Mouse (Mus musculus): ENCODE results near the gene Creb5. TPM values are rescaled to one million over a fixed set of nuclear protein-coding genes. Genes with fewer than 3 reads are reported as not detected.

Creb5 gene
- polyA plus RNA-seq, 1 experiment from 2014 or later: 15.4 TPM

DNA sequence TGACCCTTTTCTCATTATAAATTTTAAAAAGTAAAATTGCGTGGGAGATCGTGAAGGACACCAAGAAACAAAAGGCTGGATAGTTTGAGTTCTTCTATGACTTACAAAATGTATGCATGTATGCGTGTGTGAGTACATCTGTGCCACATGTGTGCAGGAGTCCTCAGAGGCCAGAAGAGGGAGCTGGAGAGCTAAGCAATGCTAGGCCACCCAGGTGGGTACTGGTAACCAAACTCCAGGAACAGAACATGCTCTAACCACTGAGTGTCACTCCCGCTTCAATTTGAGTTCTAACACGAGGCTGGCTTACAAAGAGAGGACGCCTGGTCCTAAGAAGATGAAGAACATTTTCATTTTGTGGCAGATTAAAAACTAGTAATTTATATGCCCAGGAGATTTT is 203.8 kb downstream of the Creb5 start:
- no peak for DNase-seq (ENCODE audit: low spot score)
- H3K36me3 ChIP-seq: no peaks in the 10 kb centered on the region
- no peak overlapping the region for H3K27ac ChIP-seq
- 89% methylated on average over 6 of the region's 6 CpGs for WGBS
- no peaks in the 10 kb centered on the region for H3K9me3 ChIP-seq
- no peaks in the 10 kb centered on the region for H3K27me3 ChIP-seq (ENCODE audit: insufficient read depth, poor library complexity, severe bottlenecking)
- H3K4me3 ChIP-seq: no peak overlapping the region
- 0 out of 2 replicates have a peak, but pooled peaks cover 7% of the 10 kb centered on the region for H3K4me1 ChIP-seq

DNA sequence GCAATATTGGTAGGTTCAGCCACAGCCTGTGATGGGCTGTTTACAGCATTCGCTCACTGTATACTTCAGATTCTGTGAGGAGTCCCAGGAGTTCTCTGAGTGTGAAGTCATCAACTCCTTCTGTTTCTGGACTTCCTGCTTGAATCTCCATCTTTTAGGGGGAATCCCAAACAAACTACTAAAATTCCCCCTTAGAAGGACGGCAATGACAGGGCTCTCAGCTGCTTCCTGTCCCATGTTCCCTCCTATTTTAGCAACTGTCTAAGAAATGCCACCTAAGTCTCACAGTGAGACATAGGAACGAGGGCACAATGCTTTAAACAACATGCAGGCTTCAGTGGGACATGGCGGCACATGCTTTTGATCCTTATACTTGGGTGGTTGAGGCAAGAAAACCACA is 204.3 kb downstream of the Creb5 start:
- no peaks in the 10 kb centered on the region for H3K27me3 ChIP-seq (ENCODE audit: insufficient read depth, poor library complexity, severe bottlenecking)
- H3K27ac ChIP-seq: no peak overlapping the region
- peaks cover 11% of the 10 kb centered on the region; the same call in 1 of the 2 replicates for H3K4me1 ChIP-seq
- H3K9me3 ChIP-seq: no peaks in the 10 kb centered on the region
- H3K36me3 ChIP-seq: no peaks in the 10 kb centered on the region
- 83% methylated on average over 4 of the region's 4 CpGs for WGBS
- no peak overlapping the region for H3K4me3 ChIP-seq
- DNase-seq (ENCODE audit: low spot score): no peak

- Histone ChIP-seq H3K9me3 (no peaks in the 10 kb centered on the region), H3K4me1 (peaks cover 13% of the 10 kb centered on the region; the same call in 1 of the 2 replicates), H3K27ac (peak overlapping the region; percentile 10; the same call in 1 of the 2 replicates), H3K4me3 (no peak overlapping the region), H3K27me3 (ENCODE audit: insufficient read depth, poor library complexity, severe bottlenecking) (no peaks in the 10 kb centered on the region), H3K36me3 (no peaks in the 10 kb centered on the region)
- WGBS: 60% methylated on average over 5 of the region's 5 CpGs
- no peak for DNase-seq (ENCODE audit: low spot score)
These were observed 206.8 kb downstream of the Creb5 start for GRCm38 (mm10) chr6:53493864-53494263.

GRCm38 (mm10) chr6:53495667-53496066 is 208.6 kb downstream of the Creb5 start:
- 81% methylated on average over 5 of the region's 5 CpGs for WGBS
- H3K27ac ChIP-seq: no peak overlapping the region
- H3K4me3 ChIP-seq: no peak overlapping the region
- H3K4me1 ChIP-seq: peaks cover 13% of the 10 kb centered on the region; the same call in 1 of the 2 replicates
- no peaks in the 10 kb centered on the region for H3K9me3 ChIP-seq
- DNase-seq (ENCODE audit: low spot score): no peak
- no peaks in the 10 kb centered on the region for H3K27me3 ChIP-seq (ENCODE audit: insufficient read depth, poor library complexity, severe bottlenecking)
- no peaks in the 10 kb centered on the region for H3K36me3 ChIP-seq

DNA sequence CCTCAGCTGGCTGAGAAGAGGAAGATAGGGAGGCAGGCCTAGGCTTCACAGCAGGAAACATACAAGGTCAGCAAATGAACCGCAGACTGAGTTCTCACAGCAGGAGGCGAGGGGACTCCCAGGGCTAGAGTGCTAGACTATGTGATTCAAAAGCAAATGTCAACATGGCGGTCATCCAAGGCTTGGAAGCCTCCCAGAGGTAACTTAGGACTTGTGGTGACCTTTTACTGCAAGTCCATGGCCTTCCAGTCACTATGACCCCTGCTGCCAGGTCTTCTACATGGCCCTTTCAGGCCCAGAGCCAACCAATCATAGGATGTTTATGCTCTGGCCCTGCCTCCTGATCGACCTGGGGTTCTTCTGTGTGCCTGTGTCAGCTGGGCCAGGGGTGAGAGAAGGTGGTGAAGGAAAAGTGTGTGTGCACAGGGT is 209.3 kb downstream of the Creb5 start:
- no peak for DNase-seq (ENCODE audit: low spot score)
- no peak overlapping the region for H3K4me3 ChIP-seq

DNA sequence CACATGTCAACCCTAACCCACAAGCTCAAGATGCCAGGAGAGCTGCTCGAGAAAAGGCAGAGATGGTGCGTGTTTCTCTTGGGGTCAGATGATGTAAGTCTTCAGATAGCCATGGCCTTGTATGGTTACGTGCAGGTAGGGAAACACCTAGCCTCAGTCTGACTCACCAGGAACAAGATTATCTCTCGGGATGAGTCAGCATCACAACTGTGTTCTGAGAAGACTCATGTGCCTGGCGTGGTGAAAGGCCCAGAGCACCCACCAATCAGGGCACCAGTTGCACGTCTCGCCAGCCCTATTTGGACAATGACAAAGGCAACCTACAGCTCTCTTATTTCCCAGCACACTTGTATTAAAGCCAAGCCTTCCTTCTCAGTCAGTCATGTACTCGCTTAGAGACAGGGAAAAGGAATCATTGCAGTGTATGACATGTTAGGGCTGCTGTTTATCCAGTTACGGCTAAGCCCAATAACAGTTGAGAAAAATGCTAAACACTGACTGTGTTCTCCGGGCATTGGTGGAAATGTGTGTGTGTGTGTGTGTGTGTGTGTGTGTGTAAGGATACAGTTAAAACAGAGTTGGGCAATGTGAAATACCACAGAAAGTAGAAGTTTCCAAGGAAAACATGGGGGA is 210.9 kb downstream of the Creb5 start:
- no peak overlapping the region for H3K27ac ChIP-seq
- H3K9me3 ChIP-seq: no peaks in the 10 kb centered on the region
- H3K27me3 ChIP-seq (ENCODE audit: insufficient read depth, poor library complexity, severe bottlenecking): no peaks in the 10 kb centered on the region
- 86% methylated on average over 10 of the region's 10 CpGs for WGBS
- no peaks in the 10 kb centered on the region for H3K36me3 ChIP-seq
- DNase-seq (ENCODE audit: low spot score): no peak
- H3K4me1 ChIP-seq: peaks cover 13% of the 10 kb centered on the region; the same call in 1 of the 2 replicates
- H3K4me3 ChIP-seq: no peak overlapping the region

More for the DNA sequence above, 209.3 kb downstream of the Creb5 start:
- no peak overlapping the region for H3K27ac ChIP-seq
- H3K36me3 ChIP-seq: no peaks in the 10 kb centered on the region
- H3K9me3 ChIP-seq: no peaks in the 10 kb centered on the region
- peaks cover 13% of the 10 kb centered on the region; the same call in 1 of the 2 replicates for H3K4me1 ChIP-seq
- 62% methylated on average over 4 of the region's 4 CpGs for WGBS
- no peaks in the 10 kb centered on the region for H3K27me3 ChIP-seq (ENCODE audit: insufficient read depth, poor library complexity, severe bottlenecking)

GRCm38 (mm10) chr6:53499621-53500295 is 212.7 kb downstream of the Creb5 start:
- no peaks in the 10 kb centered on the region for H3K36me3 ChIP-seq
- DNase-seq (ENCODE audit: low spot score): no peak
- H3K27ac ChIP-seq: no peak overlapping the region
- 84% methylated on average over 8 of the region's 8 CpGs for WGBS
- H3K4me3 ChIP-seq: no peak overlapping the region
- no peaks in the 10 kb centered on the region for H3K27me3 ChIP-seq (ENCODE audit: insufficient read depth, poor library complexity, severe bottlenecking)
- peaks cover 7% of the 10 kb centered on the region; the same call in 1 of the 2 replicates for H3K4me1 ChIP-seq
- no peaks in the 10 kb centered on the region for H3K9me3 ChIP-seq

- WGBS: 85% methylated on average over 1 of the region's 1 CpGs
- peaks cover 3% of the 10 kb centered on the region; the same call in 1 of the 2 replicates for H3K4me1 ChIP-seq
- no peak for DNase-seq (ENCODE audit: low spot score)
- H3K27me3 ChIP-seq (ENCODE audit: insufficient read depth, poor library complexity, severe bottlenecking): no peaks in the 10 kb centered on the region
- H3K9me3 ChIP-seq: no peaks in the 10 kb centered on the region
- H3K4me3 ChIP-seq: no peak overlapping the region
- no peak overlapping the region for H3K27ac ChIP-seq
- H3K36me3 ChIP-seq: no peaks in the 10 kb centered on the region
These were observed 214.2 kb downstream of the Creb5 start for GRCm38 (mm10) chr6:53501236-53501635.

- DNase-seq (ENCODE audit: low spot score): no peak
- no peak overlapping the region for H3K27ac ChIP-seq
These were observed 220.0 kb downstream of the Creb5 start for GRCm38 (mm10) chr6:53506947-53507564.

GRCm38 (mm10) chr6:53508847-53509494 is 221.9 kb downstream of the Creb5 start:
- no peaks in the 10 kb centered on the region for H3K36me3 ChIP-seq
- 0 out of 2 replicates have a peak, but pooled peaks cover 3% of the 10 kb centered on the region for H3K4me1 ChIP-seq
- 80% methylated on average over 3 of the region's 3 CpGs for WGBS
- no peak for DNase-seq (ENCODE audit: low spot score)
- H3K4me3 ChIP-seq: no peak overlapping the region
- no peak overlapping the region for H3K27ac ChIP-seq
- H3K9me3 ChIP-seq: no peaks in the 10 kb centered on the region
- H3K27me3 ChIP-seq (ENCODE audit: insufficient read depth, poor library complexity, severe bottlenecking): no peaks in the 10 kb centered on the region

More at GRCm38 (mm10) chr6:53506947-53507564, 220.0 kb downstream of the Creb5 start:
- Histone ChIP-seq H3K4me3 (no peak overlapping the region), H3K9me3 (no peaks in the 10 kb centered on the region), H3K4me1 (0 out of 2 replicates have a peak, but pooled peaks cover 3% of the 10 kb centered on the region), H3K27me3 (ENCODE audit: insufficient read depth, poor library complexity, severe bottlenecking) (no peaks in the 10 kb centered on the region), H3K36me3 (no peaks in the 10 kb centered on the region)
- 70% methylated on average over 3 of the region's 3 CpGs for WGBS

GRCm38 (mm10) chr6:53510005-53510404 is 222.9 kb downstream of the Creb5 start:
- no peak for DNase-seq (ENCODE audit: low spot score)
- no peak overlapping the region for H3K4me3 ChIP-seq
- H3K4me1 ChIP-seq: 0 out of 2 replicates have a peak, but pooled peaks cover 3% of the 10 kb centered on the region
- no peaks in the 10 kb centered on the region for H3K36me3 ChIP-seq
- no peaks in the 10 kb centered on the region for H3K9me3 ChIP-seq
- no peak overlapping the region for H3K27ac ChIP-seq
- H3K27me3 ChIP-seq (ENCODE audit: insufficient read depth, poor library complexity, severe bottlenecking): no peaks in the 10 kb centered on the region
- WGBS: 61% methylated on average over 7 of the region's 7 CpGs

DNA sequence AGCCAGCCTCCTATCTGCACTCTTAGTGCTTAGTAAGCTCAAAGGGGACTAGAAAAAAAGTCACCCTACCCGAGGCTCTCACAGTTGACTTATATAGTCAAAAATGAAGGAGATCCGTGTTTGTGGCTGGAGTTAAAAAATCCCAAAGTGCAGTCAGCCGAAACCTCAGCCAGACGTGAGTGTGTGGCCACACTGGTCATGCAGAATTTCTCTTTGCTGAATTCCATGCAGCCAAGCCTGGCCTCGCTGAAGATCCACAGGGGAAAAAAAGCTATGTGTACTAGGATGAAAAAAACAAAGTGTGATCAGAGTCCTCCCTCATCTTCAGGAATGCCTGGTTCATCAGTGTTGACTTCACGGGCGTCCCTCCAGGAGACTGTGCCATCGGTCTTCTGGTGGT is 225.2 kb downstream of the Creb5 start:
- no peak overlapping the region for H3K27ac ChIP-seq
- WGBS: 83% methylated on average over 8 of the region's 8 CpGs
- no peaks in the 10 kb centered on the region for H3K9me3 ChIP-seq
- H3K27me3 ChIP-seq (ENCODE audit: insufficient read depth, poor library complexity, severe bottlenecking): no peaks in the 10 kb centered on the region
- no peak overlapping the region for H3K4me3 ChIP-seq
- DNase-seq (ENCODE audit: low spot score): no peak
- no peaks in the 10 kb centered on the region for H3K36me3 ChIP-seq
- peaks cover 17% of the 10 kb centered on the region for H3K4me1 ChIP-seq
